In genomic region chr6:23249053-23249401, GRCm38 (mm10) we compare ENCODE assay signal across 10 mouse cellular contexts. TPM values are rescaled to one million over a fixed set of nuclear protein-coding genes. Genes with fewer than 3 reads are reported as not detected.
DNase-seq lines count a peak whose midpoint lies in the region; ATAC-seq lines count a peak whose summit lies in the region.
"Had no signal": no experiment of that assay in that cellular context is flagged by ENCODE, and none has a peak within 500 bp of the region (broad histone marks: within the 10 kb centered on the region; RNA-seq: fewer than 3 reads in every experiment).

No protein-coding gene starts in this region.

- peak overlapping the region; percentile 67; the same call in 1 of the 2 replicates for H3K27ac ChIP-seq in hindbrain, embryonic 10.5 days
- no peak overlapping the region for H3K27ac ChIP-seq in midbrain, embryonic 11.5 days (ENCODE audit: low read depth, low read length)

- H3K9me3 ChIP-seq in hindbrain, embryonic 10.5 days = no peaks in the 10 kb centered on the region
- H3K9me3 ChIP-seq in midbrain, embryonic 11.5 days (ENCODE audit: control insufficient read depth, low read length) = no peaks in the 10 kb centered on the region

- under 1% methylated on average over 24 of the region's 24 CpGs for WGBS in hindbrain, embryonic 10.5 days
- under 1% methylated on average over 24 of the region's 24 CpGs for WGBS in midbrain, embryonic 11.5 days

- DNase-seq in cerebellum, postnatal 25 days = peak; percentile 12 to 31
- DNase-seq in cerebellum, adult 11 months = no peak
- DNase-seq in ES-CJ7 (ENCODE audit: low read depth, low spot score) = peak; percentile 58
- DNase-seq in hindbrain, embryonic 10.5 days (ENCODE audit: low spot score) = peak; percentile 62
- no peak for DNase-seq in midbrain, embryonic 11.5 days (ENCODE audit: low spot score, missing footprints)
- no peak for DNase-seq in gastrocnemius, postnatal 36 days
- no peak for DNase-seq in layer of hippocampus, adult 11-12 months (ENCODE audit: low spot score)
- DNase-seq in adrenal gland, postnatal 14 days = no peak
- DNase-seq: adrenal gland, adult 8-10 months; kidney, postnatal 25 days had no signal

- no peaks in the 10 kb centered on the region for H3K36me3 ChIP-seq in hindbrain, embryonic 10.5 days
- no peaks in the 10 kb centered on the region for H3K36me3 ChIP-seq in midbrain, embryonic 11.5 days (ENCODE audit: control insufficient read depth, insufficient read depth, low read length)

- peak overlapping the region; percentile 56 for H3K4me3 ChIP-seq in hindbrain, embryonic 10.5 days
- peak overlapping the region; percentile 36 for H3K4me3 ChIP-seq in midbrain, embryonic 11.5 days (ENCODE audit: low read depth, low read length)

- intact Hi-C loops in gastrocnemius, postnatal 36 days (cut with DNase I) = no loop called here

- peaks cover 43% of the 10 kb centered on the region for H3K4me1 ChIP-seq in hindbrain, embryonic 10.5 days (replicated peaks)
- H3K4me1 ChIP-seq in midbrain, embryonic 11.5 days (ENCODE audit: control insufficient read depth, insufficient read depth, low read length) = peaks cover 15% of the 10 kb centered on the region

- no peak overlapping the region for H3K9ac ChIP-seq in midbrain, embryonic 11.5 days (ENCODE audit: low read length)

- H3K4me2 ChIP-seq in midbrain, embryonic 11.5 days = peak overlapping the region; percentile 51

- ATAC-seq in midbrain, embryonic 11.5 days (ENCODE audit: low FRiP score) = peak; percentile 14; the same call in 1 of the 2 replicates

- H3K27me3 ChIP-seq in hindbrain, embryonic 10.5 days (ENCODE audit: insufficient read depth, poor library complexity, severe bottlenecking) = peaks cover 99% of the 10 kb centered on the region
- peaks cover 90% of the 10 kb centered on the region for H3K27me3 ChIP-seq in midbrain, embryonic 11.5 days (ENCODE audit: control insufficient read depth, insufficient read depth, low read length)

RNA-seq across cellular contexts. Expression of gene Fezf1, which starts 0.9 kb away (rescaled TPM):
- polyA plus RNA-seq in hindbrain, embryonic 10.5 days (2016; fragmentation: Nextera tagmentation; extraction: Ambion mirVana) = 0.33 and 1.4 TPM in 2 replicates
- polyA plus RNA-seq in midbrain, embryonic 11.5 days (2014; fragmentation: Nextera tagmentation; extraction: Ambion mirVana) = 1.9 and 3.3 TPM in 2 replicates
- total RNA-seq in gastrocnemius, postnatal 36 days (2021) = not detected
- total RNA-seq in adrenal gland, postnatal 14 days (2021) = not detected in 2 replicates
- total RNA-seq: adrenal gland, adult 8-10 months had no signal

Comparison
In these comparisons a context has a peak if more than half of its experiments do, and no peak if none do; other contexts are left out.
1. DNase-seq: peak in cerebellum, postnatal 25 days (2 of 2), ES-CJ7 (single experiment) and hindbrain, embryonic 10.5 days (single experiment); none in cerebellum, adult 11 months (single experiment), midbrain, embryonic 11.5 days (single experiment), gastrocnemius, postnatal 36 days (0 of 2), layer of hippocampus, adult 11-12 months (single experiment) and adrenal gland, postnatal 14 days (single experiment).